Mouse (Mus musculus) ES-CJ7 (cell line): ENCODE data around the gene Entpd3.

Experiments
- DNase-seq: peaks from one replicate; pipeline ENCODE4 v3.0.0; 2011; ENCODE audit warnings: low read depth, low spot score

Entpd3 gene

DNA sequence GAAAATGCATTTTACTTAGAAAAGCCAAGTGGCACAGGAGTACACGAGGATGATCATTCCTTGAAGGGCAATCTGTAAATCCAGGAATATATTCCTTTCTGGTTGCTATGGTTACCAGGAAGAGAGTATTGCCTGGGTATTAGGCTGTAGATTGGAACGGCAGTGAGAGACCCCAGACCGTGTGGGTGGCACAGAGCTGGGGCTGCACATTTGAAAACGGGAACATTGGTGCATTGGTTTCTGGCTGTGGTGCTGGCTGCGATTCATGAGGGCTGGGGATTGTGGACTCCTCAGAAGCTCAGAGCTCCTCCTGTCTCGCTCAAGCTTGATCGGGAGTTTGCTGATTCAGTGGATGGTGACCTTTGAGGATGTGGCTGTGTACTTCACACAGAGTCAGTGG lies 40.2 kb downstream of the Entpd3 start:
- DNase-seq: no peak

DNA sequence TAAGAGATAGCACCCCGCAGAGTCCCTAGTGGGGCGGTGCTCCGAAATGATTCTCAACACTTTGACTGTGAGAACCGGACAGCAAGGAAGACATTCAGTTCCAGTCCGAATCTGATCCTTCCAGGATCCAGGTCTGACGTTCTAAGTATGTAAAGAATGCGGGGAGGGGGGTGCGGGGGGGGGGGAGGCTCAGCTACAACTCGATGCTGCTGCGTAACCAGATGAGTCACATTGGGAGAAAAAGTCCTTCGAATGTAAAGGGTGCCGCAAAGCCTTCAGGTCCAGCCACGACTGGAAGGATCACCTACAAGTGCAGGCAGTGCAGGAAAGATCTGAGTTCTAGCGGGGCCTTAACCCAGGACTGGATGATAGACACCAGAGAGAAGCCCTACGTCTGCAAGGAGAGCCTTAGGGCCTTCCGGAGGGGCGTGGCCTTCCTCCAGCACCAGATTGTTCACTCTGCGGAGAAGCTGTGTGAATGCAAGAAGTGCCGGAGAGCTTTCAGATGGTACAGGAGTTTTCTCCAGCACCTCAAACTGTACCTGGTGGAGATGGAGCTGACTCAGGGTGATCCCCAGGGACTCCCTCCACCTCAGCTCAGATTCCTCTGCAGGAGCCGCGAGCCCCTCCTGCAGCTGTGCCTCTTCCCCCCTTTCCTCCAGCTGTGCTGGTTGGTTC lies 42.5 kb downstream of the Entpd3 start:
- peak; percentile 84 for DNase-seq

DNA sequence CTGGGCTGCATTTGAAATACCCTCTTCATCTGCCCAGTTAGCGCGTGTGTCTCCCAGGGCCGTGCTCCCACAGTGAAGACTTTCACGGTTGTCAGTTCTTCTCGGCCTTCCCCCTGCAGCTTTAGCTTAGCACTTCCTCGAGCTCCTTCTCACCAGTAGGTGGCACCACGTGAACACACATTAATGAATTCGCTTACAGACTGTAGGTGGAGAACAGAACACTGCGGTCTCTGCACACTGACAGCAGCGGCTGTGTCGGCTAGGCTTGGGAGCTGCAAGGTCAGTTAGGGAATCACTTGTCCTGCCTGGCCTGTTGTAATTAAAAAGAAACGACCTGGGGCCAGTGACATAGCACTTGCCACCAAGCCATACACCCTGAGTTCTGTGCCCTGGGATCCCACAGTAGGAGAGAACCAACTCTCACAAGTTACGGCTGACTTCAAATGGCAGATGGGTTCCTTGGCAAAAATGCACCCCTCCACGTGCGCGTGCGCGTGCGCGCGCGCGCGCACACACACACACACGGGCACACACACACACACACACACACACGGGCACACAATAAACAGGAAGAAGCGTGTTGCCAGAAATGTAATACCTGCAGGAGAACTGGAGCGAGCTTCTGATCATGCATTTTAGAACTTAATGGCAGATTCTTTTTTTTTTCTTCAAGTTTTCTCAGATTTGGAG lies 43.1 kb downstream of the Entpd3 start:
- peak; percentile 95 for DNase-seq

GRCm38 (mm10) chr9:120583314-120583713 lies 43.7 kb downstream of the Entpd3 start:
- DNase-seq: no peak

- DNase-seq: peak; percentile 88
Observed at GRCm38 (mm10) chr9:120586546-120586945, 46.9 kb downstream of the Entpd3 start.

DNA sequence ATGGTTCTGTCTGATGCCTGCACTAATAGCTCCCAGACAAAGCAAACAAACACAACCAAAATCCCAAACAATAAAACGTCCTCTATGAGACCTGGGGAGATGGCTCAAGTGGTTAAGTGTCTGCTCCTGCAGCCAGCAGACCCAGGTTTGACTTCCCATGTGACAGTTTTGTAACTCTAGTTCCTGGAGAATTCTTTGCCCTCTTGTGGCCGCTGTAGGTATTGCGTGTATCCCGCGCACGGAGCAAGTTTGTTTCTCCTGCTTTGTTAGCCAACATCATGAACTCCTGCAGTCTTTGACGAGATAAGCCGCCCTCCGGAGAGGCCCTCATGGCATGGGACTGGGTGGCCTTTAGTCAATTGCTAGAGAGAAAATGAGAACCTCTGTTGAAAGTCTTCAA lies 51.9 kb downstream of the Entpd3 start:
- peak; percentile 81 for DNase-seq

DNA sequence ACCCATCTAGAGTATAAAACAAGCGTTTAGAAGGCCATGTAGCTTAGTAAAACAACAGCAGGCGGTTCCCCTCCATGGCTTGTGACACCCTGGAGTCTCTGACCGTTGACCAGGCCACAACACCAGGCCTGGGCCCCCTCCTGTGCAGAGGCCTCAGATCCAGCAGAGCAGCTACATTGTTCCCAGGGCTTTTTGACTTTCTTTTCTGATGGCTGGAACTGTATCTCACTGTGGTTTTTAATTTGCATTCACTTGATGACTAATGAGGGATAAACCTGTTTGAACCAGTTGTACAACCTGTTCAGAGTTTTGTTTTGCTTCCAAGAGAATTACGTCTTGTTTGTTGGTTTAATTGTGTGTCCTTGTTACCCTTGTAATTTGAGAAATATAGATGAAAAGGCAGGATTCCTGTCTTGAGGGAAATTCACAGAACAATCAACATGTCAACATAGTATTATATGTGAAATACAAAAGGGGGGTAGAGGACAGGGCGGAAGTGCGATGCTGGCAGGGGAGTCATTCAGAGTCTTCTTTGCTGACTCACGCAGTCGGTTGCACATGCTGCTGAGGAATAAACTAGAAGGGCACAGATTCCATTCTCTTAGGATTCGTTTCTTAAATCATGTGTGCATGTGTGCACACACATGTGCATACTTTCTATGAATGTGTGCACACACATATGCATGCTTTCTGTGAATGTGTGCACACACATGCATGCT lies 53.9 kb downstream of the Entpd3 start:
- peak; percentile 23 for DNase-seq

DNA sequence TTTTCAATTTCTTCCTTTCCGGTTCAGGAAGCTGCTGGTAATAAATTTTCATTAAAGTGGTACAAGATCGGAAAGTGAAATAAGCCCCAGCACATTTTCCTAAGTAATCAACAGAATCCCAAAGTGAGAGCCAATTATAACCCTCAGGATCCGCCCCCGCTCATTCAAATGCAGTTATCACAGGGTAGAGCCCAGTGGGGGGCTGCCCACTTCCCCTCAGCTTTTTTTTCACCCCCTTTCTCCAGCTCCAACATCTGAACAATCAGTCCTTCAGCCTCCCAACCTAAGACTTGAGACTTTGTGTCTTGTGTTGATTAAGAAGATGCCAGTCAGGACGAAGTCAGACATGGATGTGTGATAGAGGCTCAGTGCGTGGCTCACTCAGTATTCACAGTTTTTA lies 55.2 kb downstream of the Entpd3 start:
- DNase-seq: no peak

GRCm38 (mm10) chr9:120595306-120595705 lies 55.7 kb downstream of the Entpd3 start:
- DNase-seq: no peak

- DNase-seq: peak; percentile 60
Observed at GRCm38 (mm10) chr9:120601488-120602171, 62.0 kb downstream of the Entpd3 start.

DNA sequence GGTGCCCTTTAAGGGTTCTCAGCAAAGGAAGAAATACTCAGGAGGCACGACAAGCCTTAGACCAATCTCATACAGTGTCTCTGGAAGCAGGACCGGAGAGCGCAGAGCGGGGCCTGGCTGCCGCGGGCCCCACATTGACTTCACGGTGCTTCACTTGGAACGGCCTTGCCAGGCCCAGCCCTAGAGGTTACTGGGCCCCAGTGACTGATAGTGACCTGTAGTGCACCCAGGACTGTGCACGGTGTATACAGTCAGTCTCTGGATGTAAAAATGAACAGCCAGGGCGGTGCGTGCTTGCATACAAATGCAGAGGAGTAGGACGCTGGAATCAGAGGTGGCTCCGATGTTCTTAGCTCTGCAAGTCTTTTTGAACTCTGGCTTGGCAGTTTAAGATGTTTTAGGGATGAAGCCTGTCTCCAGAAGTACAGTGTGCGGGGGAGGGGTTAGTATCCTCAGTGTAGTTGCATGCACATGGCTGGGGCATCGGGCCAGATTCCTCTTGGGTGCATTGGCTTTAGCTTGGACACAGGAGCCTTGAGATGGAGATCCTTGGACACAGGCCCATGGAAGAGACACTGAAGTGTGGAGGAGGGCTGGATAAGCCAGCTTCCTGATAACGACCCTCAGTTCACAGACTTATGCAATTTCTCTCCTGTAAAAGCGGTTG lies 62.7 kb downstream of the Entpd3 start:
- DNase-seq: peak; percentile 14

DNA sequence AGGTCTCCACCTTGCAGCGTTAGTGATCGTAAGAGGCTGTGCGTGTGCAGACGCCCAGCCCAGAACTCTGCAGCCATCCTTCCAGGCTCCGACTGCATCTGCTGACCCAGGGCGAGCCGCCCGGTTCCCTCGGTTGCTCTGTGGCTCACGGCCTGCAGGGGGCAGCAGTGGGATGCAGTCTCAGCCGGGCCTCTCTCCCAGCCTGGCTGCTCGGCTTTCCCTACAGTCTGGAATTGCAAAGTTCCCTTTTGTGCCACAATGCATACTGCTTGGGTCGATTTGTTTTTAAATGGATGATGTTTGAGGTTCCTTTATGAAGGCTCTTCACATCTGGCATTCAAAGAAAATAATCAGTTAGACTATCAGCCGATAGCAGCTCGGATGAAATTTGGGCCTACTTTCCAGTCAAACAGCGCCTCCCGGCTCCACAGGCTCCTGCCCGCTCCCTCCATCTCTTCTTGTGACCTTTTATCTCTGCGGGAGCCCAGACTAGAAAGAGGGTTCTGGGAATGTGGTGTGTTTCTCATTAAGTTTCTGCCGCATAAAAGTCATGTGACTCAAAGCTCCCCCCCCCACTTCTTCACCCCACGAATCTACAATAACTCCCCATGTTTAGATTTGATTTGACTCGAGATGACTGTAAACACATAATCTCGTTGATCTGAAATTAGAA lies 63.4 kb downstream of the Entpd3 start:
- peak; percentile 83 for DNase-seq

DNA sequence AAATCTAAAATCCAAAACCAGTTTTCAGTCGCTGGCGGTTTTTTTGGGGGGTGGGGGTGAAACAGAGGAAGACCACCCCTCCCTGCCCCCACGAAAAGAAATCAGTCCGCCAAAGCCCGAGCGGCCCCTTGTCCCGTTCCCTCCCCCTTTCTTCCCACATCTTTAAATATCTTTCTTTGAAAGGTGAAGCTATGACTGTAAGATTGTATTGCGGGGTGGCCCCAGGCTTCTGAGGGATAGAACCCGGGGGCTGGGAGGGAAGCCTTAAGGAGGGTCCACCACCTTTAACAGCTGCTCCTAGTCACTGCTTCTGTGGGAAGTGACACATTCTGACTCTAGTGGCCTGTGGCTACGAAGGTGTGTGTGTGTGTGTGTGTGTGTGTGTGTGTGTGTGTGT lies 63.9 kb downstream of the Entpd3 start:
- DNase-seq: no peak

DNA sequence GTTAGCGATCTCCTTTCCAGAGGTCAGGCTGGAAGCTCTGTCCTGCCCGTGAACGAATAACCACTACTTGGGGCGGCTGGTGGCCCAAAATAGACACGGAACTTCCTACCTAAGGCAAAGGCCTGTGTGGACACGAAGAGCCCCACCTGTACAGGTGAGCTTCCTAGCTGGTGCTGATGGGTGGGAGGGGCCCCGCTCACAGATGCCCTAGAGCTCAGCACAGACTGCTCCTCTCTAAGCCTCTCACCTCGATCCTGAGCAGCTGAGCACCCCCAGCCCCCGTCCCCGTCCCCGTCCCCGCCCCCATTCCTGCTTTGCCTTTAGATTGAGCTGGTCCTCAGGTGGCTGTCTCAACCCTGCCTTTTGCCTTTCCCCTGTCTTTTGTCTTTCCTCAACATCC lies 64.3 kb downstream of the Entpd3 start:
- no peak for DNase-seq

DNA sequence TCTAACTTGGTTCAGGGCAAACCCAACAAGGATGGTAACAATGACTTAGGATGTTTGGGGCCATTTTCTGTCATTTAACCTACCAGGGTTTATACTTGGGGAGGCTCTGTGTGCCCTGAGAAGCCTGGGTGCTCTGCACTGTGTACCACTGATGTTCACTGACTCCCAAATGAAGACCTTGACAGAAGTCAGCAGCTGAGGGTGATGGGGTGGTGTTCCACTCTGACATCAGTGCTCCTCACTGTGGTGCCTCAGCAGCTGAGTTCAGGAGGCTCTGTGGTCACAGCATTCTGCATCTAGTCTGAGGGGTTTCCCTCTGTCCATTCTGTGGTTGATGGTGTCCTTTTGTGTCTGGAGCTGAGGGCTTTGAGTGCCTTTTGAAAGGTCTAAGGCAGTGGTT lies 71.4 kb downstream of the Entpd3 start:
- DNase-seq: no peak

DNA sequence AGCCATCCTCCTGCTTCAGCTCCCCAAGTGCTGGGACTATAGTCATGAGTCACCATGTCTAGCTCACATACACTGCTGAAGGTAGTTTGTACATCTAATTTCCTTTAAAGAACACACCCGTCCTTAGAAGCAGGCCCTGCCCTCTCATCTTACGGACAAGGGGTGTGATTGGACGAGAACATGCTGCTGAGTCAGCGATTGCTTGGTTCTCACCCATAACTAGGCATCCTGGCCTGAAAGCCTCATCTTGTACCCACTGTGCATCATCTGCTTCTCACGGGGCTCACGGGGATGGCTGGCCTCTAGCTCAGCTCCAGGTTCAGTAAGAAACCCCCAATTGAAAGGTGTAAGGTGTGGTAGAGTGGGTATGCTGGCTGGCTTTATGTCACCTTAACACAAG lies 74.4 kb downstream of the Entpd3 start:
- no peak for DNase-seq
